Mouse (Mus musculus) brain, embryonic 18.5 days (tissue): Measurements from ENCODE around the gene Ppp1r12c.

Source experiments
- DNase-seq: peaks from one replicate; pipeline ENCODE4 v3.0.0-alpha.2; 2012; ENCODE audit warnings: low read depth, low spot score

The Ppp1r12c gene

DNA sequence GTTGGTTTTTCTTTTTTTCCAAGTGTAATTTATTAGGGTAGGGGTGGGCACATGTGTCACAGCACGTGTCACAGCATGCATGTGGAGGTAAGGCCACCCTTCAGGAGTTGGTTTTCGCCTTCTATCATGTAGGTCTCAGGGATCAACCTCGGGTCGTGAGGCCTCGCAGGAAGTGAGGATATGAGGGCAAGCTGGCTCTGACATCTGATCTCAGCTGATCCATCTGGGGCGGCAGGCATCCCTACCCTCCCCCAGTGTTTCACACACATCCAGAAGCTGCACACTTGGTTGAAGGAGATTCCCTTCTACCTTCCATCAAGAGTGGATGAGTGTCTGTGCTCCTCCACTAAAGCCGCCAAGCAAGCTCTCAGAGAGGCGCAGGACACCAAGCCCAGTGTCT lies 69.5 kb downstream of the Ppp1r12c start:
- no peak for DNase-seq

DNA sequence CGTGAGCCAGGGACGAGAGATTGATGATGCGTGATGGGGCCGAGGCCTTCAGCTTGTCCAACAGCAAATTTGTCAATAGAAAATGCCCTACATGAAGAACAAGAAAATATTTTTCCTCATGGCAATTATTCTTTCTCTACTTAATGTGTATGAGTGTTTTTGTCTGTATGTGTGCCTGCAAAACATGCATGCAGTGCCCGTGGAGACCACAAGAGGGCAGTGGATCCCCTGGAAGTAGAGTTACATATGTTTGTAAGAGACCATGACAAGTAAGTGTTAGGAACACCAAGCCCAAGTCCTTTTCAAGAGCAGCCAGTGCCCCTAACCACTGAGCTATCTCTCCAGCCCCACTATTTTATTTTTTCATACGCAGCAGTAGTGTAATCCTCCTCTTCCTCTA lies 69.9 kb downstream of the Ppp1r12c start:
- peak; percentile 24 for DNase-seq
